Mouse (Mus musculus) heart, embryonic 14.5 days (tissue): ENCODE measurements around the gene Slc16a3. TPM values are rescaled to one million over a fixed set of nuclear protein-coding genes. Genes with fewer than 3 reads are reported as not detected.

Experiments used
- ATAC-seq: fragments of 200-750 bp; cut with Nextera tagmentation; 2 replicates; pipeline ENCODE4 v1.8.0; 2017; ENCODE audit warnings: low read depth, moderate TSS enrichment; ENCODE audit not compliant: insufficient number of reproducible peaks, insufficient read depth, low FRiP score
- H3K27ac ChIP-seq, 2 experiments: fragments of 200-500 bp in 1 of 2; fragments of 300-500 bp in 1 of 2; sonication (generic) in 1 of 2; replicated peaks in 1 of 2; 2 replicates each; pipeline ENCODE4 v1.5.1; 2012 to 2014; ENCODE audit warnings: low read depth in 2 of 2, low read length in 2 of 2, control low read depth in 1 of 2, mild to moderate bottlenecking in 1 of 2, mixed read lengths in 1 of 2; ENCODE audit not compliant: control insufficient read depth in 1 of 2, insufficient read depth in 1 of 2
- H3K27me3 ChIP-seq: fragments of 300-500 bp; sonication (generic); 2 replicates; pipeline ENCODE4 v1.6.1; 2014; ENCODE audit warnings: mild to moderate bottlenecking, low read length, control low read depth; ENCODE audit not compliant: control insufficient read depth, insufficient read depth
- H3K36me3 ChIP-seq: fragments of 300-500 bp; sonication (generic); 2 replicates; pipeline ENCODE4 v1.6.1; 2014; ENCODE audit warnings: mild to moderate bottlenecking, control low read depth, low read length, mixed read lengths; ENCODE audit not compliant: control insufficient read depth, insufficient read depth
- H3K4me1 ChIP-seq, 2 experiments: fragments of 200-500 bp in 1 of 2; fragments of 300-500 bp in 1 of 2; sonication (generic) in 1 of 2; 2 replicates each; pipeline ENCODE4 v1.6.1; 2012 to 2014; ENCODE audit warnings: low read length in 2 of 2, control low read depth in 1 of 2, mixed read lengths in 1 of 2; ENCODE audit not compliant: control insufficient read depth in 2 of 2, insufficient read depth in 2 of 2
- H3K4me2 ChIP-seq: fragments of 300-500 bp; sonication (generic); 2 replicates; pipeline ENCODE4 v1.6.1; 2014; ENCODE audit warnings: mild to moderate bottlenecking, low read length
- H3K4me3 ChIP-seq, 2 experiments: fragments of 200-500 bp in 1 of 2; fragments of 300-500 bp in 1 of 2; sonication (generic) in 1 of 2; 2 replicates each; pipeline ENCODE4 v1.5.1; 2012 to 2014; ENCODE audit warnings: low read length in 2 of 2, mild to moderate bottlenecking in 2 of 2, control low read depth in 1 of 2, low read depth in 1 of 2, moderate library complexity in 1 of 2; ENCODE audit not compliant: control insufficient read depth in 1 of 2, insufficient read depth in 1 of 2
- H3K9ac ChIP-seq: fragments of 300-500 bp; sonication (generic); 2 replicates; pipeline ENCODE4 v1.6.1; 2014; ENCODE audit warnings: mild to moderate bottlenecking, low read length
- H3K9me3 ChIP-seq: fragments of 300-500 bp; sonication (generic); 2 replicates; pipeline ENCODE4 v1.6.1; 2016; ENCODE audit warnings: low read length, control low read depth; ENCODE audit not compliant: control insufficient read depth
- WGBS: fragments of 180-500 bp; shearing (Covaris S2); extraction: QIAGEN DNeasy Blood & Tissue Kit; methylation state at CpG from one replicate; pipeline ENCODE4 v1.1.7; 2014; 5-methylcytosine and 5-hydroxymethylcytosine counted together
- polyA plus RNA-seq: library from polyadenylated mRNA; unstranded; fragments of >200 nt; fragmentation: Nextera tagmentation; extraction: Ambion mirVana; gene quantifications from 2 replicates; pipeline ENCODE4 v1.2.1, GENCODE M21; 2014

Slc16a3 gene
- polyA plus RNA-seq, 1 experiment from 2014 or later = 111 TPM

DNA sequence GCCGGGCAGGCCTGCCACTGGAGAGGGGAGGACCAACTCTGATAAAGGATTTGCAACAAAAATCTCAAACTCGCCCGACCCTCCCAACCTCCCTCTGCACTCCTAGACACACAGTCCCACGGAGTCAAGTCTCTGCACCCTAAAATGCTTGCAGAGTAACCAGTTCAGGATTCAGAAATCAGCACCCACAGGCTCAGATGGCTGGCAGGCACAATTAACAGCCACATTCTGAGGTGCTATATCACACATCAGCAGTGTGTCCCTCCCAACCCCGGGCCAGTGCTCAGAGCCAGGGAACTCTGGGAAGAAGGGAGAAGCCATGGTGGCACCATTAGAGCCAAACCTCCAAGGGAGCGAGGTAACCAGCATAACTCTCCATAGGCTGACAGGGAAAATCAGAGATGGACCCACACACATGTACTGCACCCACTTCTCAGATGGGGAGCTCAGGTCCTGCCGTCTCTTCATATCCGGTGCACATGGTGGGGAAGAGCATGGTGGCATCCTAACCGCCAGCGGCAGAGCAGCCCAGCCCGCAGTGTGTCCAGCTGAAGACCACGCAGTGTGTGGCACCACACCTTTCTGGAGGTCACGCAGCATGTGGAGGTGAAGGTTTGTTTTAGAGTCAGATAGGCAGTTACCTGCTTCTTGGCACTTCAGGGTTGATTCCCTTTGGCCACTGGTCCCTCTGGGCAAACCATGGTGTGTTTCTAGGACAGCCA is 13.9 kb downstream of the Slc16a3 start:
- Histone ChIP-seq H3K9ac (no peak overlapping the region), H3K27me3 (no peaks in the 10 kb centered on the region), H3K27ac (peak overlapping the region in 1 of 2 experiments; percentile 33; a peak in 1 of 4 replicates), H3K36me3 (peaks cover 99% of the 10 kb centered on the region), H3K4me1 (peaks cover 31 to 58% of the 10 kb centered on the region in 2 experiments), H3K4me3 (no peak overlapping the region), H3K9me3 (no peaks in the 10 kb centered on the region), H3K4me2 (no peak overlapping the region)
- 84% methylated on average over 13 of the region's 13 CpGs for WGBS
- no peak for ATAC-seq

DNA sequence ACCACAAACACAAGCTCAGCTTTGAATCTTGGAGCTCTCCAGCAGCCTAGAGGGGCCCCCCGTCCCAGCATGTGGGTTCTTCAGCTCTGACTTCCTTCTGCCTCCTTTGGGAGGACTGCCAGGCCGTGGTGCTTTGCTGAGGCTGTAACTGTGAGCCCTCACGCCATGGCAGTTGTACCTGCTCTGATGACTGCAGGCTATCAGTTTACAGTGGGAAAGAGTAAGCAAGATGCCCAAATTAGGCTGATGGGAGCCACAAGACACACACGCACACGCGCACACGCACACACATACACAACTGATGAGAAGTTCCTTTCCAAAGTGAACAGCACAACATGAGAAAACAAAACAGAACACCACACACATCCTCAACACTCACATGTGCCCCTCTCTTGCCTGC is 14.6 kb downstream of the Slc16a3 start:
- Histone ChIP-seq H3K9me3 (no peaks in the 10 kb centered on the region), H3K27ac (no peak overlapping the region), H3K4me1 (peaks cover 28 to 51% of the 10 kb centered on the region in 2 experiments), H3K27me3 (no peaks in the 10 kb centered on the region), H3K9ac (no peak overlapping the region), H3K4me3 (no peak overlapping the region), H3K36me3 (peaks cover 99% of the 10 kb centered on the region), H3K4me2 (no peak overlapping the region)
- WGBS = 83% methylated on average over 7 of the region's 7 CpGs
- ATAC-seq = no peak

DNA sequence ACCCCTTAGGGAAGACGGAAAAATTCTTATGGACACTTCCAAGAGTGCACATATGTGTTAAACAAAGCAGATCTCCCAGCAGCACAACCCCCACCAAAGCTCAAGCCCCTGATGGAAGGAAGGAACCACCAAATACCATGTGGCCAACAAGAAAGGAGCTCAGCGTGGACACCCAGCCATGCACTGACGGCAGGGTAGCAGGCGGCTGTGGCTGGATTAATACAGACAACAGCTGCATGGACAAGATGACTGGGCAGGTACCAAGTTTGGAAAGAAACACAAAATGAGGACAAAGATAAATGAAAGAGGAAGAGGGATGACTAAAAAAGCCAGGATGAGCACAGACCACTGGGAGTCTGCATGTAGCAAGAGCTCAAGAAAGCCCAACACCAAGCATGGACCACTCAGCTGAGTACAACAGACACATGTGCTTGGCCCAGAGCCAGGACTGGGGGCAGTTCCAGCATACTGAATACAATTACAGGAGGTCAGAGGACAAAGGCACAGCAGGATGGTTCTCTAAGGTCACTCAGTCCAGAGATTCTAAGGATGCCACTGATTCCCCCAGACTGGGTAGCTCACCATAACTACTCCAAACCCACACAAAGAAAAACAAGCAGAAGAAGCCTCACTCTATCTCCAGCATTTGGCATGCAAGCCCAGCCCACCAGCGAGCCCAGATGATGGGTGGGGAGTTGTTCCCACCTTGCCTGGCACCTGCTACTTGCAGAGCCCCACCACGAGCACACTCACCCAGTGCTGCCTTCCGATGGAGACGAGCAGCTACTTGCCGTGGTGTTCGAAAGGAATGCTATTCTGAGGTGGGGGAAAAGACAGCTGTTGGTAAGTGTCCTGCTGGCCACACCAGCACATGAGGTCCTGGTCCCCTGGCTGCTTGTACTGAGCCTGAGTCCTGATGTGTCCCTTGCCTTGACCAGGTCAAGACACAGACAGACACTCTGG is 16.2 kb downstream of the Slc16a3 start:
- no peak for ATAC-seq
- H3K4me2 ChIP-seq = no peak overlapping the region
- peaks cover 13 to 35% of the 10 kb centered on the region in 2 experiments for H3K4me1 ChIP-seq
- H3K9ac ChIP-seq = no peak overlapping the region
- WGBS = 66% methylated on average over 10 of the region's 10 CpGs
- no peaks in the 10 kb centered on the region for H3K27me3 ChIP-seq
- no peak overlapping the region for H3K27ac ChIP-seq
- no peaks in the 10 kb centered on the region for H3K9me3 ChIP-seq
- peaks cover 100% of the 10 kb centered on the region for H3K36me3 ChIP-seq
- no peak overlapping the region for H3K4me3 ChIP-seq

DNA sequence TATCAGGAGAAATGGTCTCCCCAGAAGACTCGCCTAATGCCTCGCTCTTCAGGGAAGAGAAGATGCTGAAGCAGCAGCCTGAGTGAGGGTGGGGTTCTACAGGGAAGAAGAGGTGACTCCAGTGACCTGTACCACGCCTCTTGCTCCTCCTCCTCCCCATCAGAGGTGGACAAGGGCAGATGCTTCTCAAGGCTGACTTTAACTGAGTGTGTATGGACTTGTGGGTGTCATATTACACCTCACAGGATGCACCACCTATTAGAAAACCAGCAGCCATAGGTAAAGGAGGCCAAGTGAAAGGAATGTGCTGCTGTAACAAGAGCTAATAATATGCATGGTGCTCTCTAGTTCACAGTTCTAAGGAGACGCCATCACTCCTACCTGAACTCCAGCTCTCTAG is 17.3 kb downstream of the Slc16a3 start:
- WGBS = 72% methylated on average over 4 of the region's 4 CpGs

DNA sequence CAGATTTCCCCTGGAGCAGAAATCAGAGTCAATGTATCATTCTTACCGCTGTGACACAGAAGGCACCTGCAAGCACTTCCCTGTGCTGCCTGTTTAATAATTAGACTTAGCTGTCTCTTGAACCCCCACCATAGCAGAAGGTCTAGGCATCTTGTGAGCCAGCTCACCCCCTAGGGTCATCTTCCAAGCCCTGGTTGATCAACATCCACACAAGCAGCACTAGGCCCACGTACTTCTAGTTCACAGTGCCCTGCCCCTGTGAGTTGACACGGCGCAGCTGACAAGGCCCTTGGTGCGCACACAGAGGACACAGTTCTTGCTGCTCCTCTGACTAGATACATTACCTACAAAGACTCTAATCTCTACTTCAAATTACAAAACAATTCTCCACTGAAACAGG is 21.5 kb downstream of the Slc16a3 start:
- H3K27ac ChIP-seq = no peak overlapping the region
- H3K36me3 ChIP-seq = peaks cover 100% of the 10 kb centered on the region
- no peaks in the 10 kb centered on the region for H3K9me3 ChIP-seq
- H3K4me1 ChIP-seq = peaks cover 4 to 16% of the 10 kb centered on the region in 2 experiments; a peak in 3 of 4 replicates
- no peak for ATAC-seq
- 93% methylated on average over 5 of the region's 5 CpGs for WGBS
- H3K4me2 ChIP-seq = no peak overlapping the region
- no peak overlapping the region for H3K9ac ChIP-seq
- H3K27me3 ChIP-seq = no peaks in the 10 kb centered on the region
- H3K4me3 ChIP-seq = no peak overlapping the region

More for the DNA sequence above, 17.3 kb downstream of the Slc16a3 start:
- no peak overlapping the region for H3K4me2 ChIP-seq
- ATAC-seq = no peak
- H3K27ac ChIP-seq = no peak overlapping the region
- H3K27me3 ChIP-seq = no peaks in the 10 kb centered on the region
- no peak overlapping the region for H3K9ac ChIP-seq
- peaks cover 10 to 29% of the 10 kb centered on the region in 2 experiments; a peak in 3 of 4 replicates for H3K4me1 ChIP-seq
- no peak overlapping the region for H3K4me3 ChIP-seq
- H3K9me3 ChIP-seq = no peaks in the 10 kb centered on the region
- H3K36me3 ChIP-seq = peaks cover 100% of the 10 kb centered on the region

DNA sequence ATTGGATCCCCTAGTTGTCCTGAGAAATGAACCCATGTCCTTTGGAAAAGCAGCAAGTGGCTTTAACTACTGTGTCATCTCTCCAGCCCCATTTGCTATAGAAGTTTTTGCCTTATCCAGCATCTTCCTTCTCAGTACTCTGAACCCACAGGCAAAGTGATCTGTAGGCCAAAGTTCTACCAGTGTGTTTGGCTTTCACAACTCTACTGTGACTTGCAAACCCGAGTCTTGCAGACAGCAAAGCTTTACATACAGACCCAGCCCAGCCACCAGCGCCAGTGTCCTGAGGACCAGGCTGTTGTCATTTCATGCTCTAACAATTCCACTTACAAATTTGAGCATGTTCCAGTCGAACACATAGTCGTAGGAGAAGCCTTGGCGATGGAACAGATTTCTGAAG is 23.0 kb downstream of the Slc16a3 start:
- 92% methylated on average over 5 of the region's 5 CpGs for WGBS
- ATAC-seq = no peak
- no peak overlapping the region for H3K4me3 ChIP-seq
- H3K27me3 ChIP-seq = no peaks in the 10 kb centered on the region
- H3K9me3 ChIP-seq = no peaks in the 10 kb centered on the region
- peaks cover 100% of the 10 kb centered on the region for H3K36me3 ChIP-seq
- H3K27ac ChIP-seq = no peak overlapping the region
- no peak overlapping the region for H3K4me2 ChIP-seq
- H3K4me1 ChIP-seq = peaks cover 0 to 2% of the 10 kb centered on the region in 2 experiments; a peak in 1 of 4 replicates
- no peak overlapping the region for H3K9ac ChIP-seq

DNA sequence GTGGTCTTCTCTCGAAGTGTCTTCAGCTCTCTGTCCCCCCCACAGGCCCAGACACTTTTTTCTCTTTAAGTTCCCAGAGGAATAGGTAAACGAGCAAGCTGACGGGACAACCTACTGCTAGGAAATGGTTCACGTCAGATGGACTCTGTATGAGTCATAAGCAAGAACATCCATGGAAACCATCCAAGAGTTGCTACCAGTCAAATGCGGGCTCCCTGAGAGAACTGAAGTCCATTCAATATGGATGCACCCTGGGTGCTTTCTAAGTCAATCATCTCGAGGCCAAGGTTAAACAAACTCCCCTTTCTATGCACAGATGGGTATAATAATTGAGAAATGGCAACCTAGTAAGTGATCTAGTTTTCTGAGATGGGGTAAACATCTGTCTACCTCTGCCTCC is 25.0 kb downstream of the Slc16a3 start:
- H3K27ac ChIP-seq = no peak overlapping the region
- no peak for ATAC-seq
- H3K9me3 ChIP-seq = no peaks in the 10 kb centered on the region
- H3K4me1 ChIP-seq = no peaks in the 10 kb centered on the region; a peak in 1 of 4 replicates
- H3K4me2 ChIP-seq = no peak overlapping the region
- H3K4me3 ChIP-seq = no peak overlapping the region
- WGBS = 73% methylated on average over 6 of the region's 6 CpGs
- H3K9ac ChIP-seq = no peak overlapping the region
- H3K27me3 ChIP-seq = no peaks in the 10 kb centered on the region
- H3K36me3 ChIP-seq = peaks cover 100% of the 10 kb centered on the region
